Mouse (Mus musculus): ENCODE measurements around the gene Bcl2. TPM values are rescaled to one million over a fixed set of nuclear protein-coding genes. Genes with fewer than 3 reads are reported as not detected.

Gene Bcl2
- total RNA-seq, 2 experiments from 2014 or later: 9.6 to 10.9 TPM

- DNase-seq (ENCODE audit: extremely low spot score in 1 of 2, low spot score in 2 of 2): no peak
- intact Hi-C loops (cut with DNase I): loop anchor here (10.0 kb wide), 1 partner anchor 641 kb away; no protein-coding TSS in a partner anchor
Measured at GRCm38 (mm10) chr1:106716141-106716540, 2.1 kb upstream of the Bcl2 start.

DNA sequence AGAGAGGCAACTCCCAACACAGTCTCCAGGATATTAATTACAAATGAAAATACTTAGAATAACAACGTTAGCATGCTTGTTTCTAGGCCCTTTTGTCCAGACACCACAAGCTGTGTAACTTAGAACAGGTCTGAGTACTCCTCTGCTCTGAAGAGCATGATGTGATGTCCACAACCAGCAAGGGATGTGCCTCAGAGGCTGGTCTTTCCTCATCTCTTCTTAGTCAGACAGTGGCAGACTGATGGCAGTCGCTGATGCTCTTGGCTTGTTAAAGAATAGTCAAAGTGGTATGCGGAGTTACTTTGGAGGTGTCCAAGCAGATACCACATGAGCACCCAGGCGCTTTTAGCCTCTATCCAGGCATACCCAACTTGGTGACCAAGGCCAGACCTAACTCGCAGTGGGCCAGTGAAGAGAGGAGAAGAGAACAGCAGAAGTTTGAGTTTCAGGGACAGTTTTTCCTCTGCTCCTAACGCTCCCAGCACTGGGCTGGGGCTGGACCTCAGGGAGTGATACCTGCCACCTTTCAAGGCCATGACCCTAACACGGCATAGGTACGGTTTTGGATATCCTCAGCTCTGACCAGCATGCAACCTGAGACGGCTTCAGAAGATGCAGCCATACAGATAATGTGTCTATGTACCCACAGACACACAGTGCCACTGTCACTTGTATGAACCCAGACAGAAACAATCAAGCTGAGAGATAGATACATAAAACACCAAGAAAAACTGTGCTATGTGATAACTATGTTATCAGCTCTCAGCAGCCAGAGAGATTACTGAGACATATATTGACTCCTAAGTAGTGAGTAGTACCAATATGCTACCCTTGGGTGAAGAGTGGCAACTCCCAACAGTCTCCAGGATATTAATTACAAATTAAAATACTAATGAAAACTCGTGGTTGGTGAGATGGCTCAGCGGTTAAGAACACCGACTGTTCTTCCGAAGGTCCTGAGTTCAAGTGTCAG, 1.3 kb upstream of the Bcl2 start:
- intact Hi-C loops (cut with DNase I): loop anchor here (2.0 to 10.0 kb wide), 2 partner anchors 171 to 641 kb away; no protein-coding TSS in a partner anchor
- no peak for DNase-seq (ENCODE audit: extremely low spot score in 1 of 2, low spot score in 2 of 2)

GRCm38 (mm10) chr1:106714530-106714981, 482 bp upstream of the Bcl2 start:
- no peak for DNase-seq (ENCODE audit: extremely low spot score in 1 of 2, low spot score in 2 of 2)
- intact Hi-C loops (cut with DNase I): loop anchor here (2.0 to 10.0 kb wide), 3 partner anchors 87 to 640 kb away; no protein-coding TSS in a partner anchor

DNA sequence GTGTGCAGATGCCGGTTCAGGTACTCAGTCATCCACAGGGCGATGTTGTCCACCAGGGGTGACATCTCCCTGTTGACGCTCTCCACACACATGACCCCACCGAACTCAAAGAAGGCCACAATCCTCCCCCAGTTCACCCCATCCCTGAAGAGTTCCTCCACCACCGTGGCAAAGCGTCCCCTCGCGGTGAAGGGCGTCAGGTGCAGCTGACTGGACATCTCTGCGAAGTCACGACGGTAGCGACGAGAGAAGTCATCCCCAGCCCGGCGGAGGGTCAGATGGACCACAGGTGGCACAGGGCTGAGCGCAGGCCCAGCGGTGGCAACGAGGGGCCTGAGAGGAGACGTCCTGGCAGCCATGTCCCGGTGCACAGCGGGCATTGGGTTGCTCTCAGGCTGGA, 1.7 kb downstream of the Bcl2 start:
- intact Hi-C loops (cut with DNase I): loop anchor here (5.0 to 10.0 kb wide), 2 partner anchors 85 to 638 kb away; no protein-coding TSS in a partner anchor
- peak in 1 of 2 experiments; percentile 74 for DNase-seq (ENCODE audit: extremely low spot score in 1 of 2, low spot score in 2 of 2)

DNA sequence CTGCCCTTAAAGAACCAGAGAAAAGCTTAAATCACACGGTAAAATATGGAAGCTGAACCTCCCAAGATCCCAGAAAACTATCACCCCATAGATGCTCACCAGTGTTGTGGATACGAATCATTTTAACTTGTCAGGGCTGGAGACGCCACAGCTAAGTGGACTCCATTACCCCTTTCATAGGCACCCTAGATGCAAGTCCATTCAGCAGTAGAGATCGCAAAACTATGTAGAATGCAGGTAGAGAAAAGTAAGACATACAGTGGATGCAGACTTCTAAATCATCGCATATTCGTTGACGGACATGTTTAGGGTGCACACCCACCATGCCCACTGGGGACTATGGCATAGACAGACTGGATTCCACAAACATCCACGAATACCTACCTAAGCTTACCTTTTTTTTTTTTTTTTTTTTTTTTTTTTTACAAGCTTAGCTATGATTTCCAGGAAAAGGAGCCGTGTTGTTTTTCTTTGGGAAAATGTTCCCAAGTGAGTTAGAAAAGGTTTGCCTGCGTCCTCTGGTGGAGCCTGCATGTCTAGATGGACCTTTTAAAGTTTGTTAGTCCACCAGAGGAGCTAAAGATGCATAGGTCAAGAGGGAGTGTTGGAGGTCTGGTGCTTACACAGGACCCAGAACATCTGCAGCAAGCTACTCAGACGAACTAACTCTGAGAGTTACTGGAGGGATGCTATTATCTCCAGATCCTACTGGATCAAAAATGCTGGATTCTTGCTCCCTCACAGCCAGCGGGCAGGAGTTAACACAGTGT, 2.5 kb downstream of the Bcl2 start:
- no peak for DNase-seq (ENCODE audit: extremely low spot score in 1 of 2, low spot score in 2 of 2)

DNA sequence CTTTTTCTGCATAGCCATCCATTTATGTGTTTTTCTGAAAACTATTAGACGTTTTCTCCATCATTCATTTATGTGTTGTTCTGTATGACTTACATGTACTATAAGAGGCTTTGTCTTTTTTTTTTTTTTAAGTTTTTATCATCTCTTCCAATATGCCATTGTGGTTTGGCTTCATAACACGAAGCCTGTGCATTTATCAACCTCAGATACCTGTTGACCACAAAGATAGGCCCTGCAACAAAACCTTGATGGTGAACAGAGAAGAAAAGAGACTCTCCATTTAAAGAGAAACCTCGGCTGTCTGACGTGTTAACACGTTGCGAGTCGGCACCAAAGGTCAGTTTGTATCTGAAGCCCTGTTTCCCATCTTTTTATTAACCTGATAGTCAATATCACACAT, 3.9 kb downstream of the Bcl2 start:
- DNase-seq (ENCODE audit: extremely low spot score in 1 of 2, low spot score in 2 of 2): no peak
- intact Hi-C loops (cut with DNase I): loop anchor here (5.0 to 10.0 kb wide), 2 partner anchors 83 to 635 kb away; no protein-coding TSS in a partner anchor

More for the DNA sequence above, 2.5 kb downstream of the Bcl2 start:
- intact Hi-C loops (cut with DNase I): loop anchor here (5.0 to 10.0 kb wide), 2 partner anchors 84 to 637 kb away; no protein-coding TSS in a partner anchor

- intact Hi-C loops (cut with DNase I): no loop called here
Measured at GRCm38 (mm10) chr1:106707036-106707880, 6.8 kb downstream of the Bcl2 start.

GRCm38 (mm10) chr1:106703183-106703582, 10.9 kb downstream of the Bcl2 start:
- intact Hi-C loops (cut with DNase I): no loop called here

More at GRCm38 (mm10) chr1:106707036-106707880, 6.8 kb downstream of the Bcl2 start:
- no peak for DNase-seq (ENCODE audit: extremely low spot score in 1 of 2, low spot score in 2 of 2)

GRCm38 (mm10) chr1:106702471-106703175, 11.5 kb downstream of the Bcl2 start:
- intact Hi-C loops (cut with DNase I): no loop called here
- DNase-seq (ENCODE audit: extremely low spot score in 1 of 2, low spot score in 2 of 2): no peak

More at GRCm38 (mm10) chr1:106703183-106703582, 10.9 kb downstream of the Bcl2 start:
- no peak for DNase-seq (ENCODE audit: extremely low spot score in 1 of 2, low spot score in 2 of 2)

GRCm38 (mm10) chr1:106700520-106701114, 13.5 kb downstream of the Bcl2 start:
- no peak for DNase-seq (ENCODE audit: extremely low spot score in 1 of 2, low spot score in 2 of 2)
- intact Hi-C loops (cut with DNase I): no loop called here

DNA sequence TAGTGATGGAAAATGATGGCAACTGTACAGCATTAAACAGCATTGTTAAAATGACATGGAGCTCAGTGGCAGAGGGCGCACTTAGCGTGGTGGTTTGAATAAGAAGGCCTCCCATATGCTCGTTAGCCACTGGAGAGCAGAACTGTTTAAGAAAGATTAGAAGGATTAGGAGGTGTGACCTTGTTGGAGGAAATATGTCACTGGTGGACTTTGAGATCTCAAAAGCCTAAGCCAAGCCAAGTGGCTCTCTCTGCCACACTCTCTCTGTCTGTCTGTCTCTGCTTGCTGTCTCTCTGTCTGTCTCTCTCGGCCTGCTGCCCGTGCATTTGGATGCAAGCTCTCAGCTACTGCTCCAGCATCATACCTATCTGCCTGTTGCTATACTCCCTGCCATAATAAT, 17.6 kb downstream of the Bcl2 start:
- DNase-seq (ENCODE audit: extremely low spot score in 1 of 2, low spot score in 2 of 2): no peak
- intact Hi-C loops (cut with DNase I): no loop called here

DNA sequence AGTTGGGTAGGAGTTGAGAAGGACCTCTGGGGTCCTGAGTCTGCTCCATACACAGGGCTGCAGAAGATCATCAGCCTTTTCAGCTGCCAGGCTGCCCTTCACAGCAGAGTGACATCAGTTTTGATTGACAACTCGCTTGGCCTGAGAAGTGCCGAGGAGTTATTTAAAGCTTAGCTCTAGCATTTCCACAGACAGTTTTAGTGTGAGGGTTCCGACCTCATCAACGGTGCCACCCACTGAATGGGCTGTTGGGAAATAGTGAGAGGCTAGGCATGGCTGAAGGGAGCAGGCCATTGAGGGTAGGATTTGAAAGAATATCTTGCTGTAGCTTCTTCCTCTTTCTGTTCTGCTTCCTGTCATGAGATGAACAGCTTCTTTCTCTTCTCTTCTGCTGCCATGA, 18.4 kb downstream of the Bcl2 start:
- intact Hi-C loops (cut with DNase I): no loop called here
- DNase-seq (ENCODE audit: extremely low spot score in 1 of 2, low spot score in 2 of 2): no peak

DNA sequence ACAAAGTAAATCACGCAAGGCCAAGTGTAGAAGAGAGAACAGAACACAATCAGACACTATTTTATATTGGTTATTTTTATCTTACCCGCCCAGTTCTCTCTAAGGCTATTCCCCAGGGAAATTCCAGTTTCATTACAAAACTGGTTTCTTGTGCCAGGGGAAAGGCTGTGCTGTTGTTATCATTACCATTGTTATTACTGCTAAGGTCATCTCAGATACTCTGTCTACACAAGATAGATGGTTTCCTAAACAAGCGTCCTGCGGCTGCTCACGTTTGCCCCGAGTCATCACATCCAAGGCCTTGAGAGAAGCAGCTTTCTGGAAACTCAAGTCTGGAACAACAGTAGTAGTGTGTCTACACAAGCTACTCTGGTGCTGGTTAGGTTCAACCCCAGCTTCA, 19.8 kb downstream of the Bcl2 start:
- intact Hi-C loops (cut with DNase I): no loop called here
- no peak for DNase-seq (ENCODE audit: extremely low spot score in 1 of 2, low spot score in 2 of 2)

DNA sequence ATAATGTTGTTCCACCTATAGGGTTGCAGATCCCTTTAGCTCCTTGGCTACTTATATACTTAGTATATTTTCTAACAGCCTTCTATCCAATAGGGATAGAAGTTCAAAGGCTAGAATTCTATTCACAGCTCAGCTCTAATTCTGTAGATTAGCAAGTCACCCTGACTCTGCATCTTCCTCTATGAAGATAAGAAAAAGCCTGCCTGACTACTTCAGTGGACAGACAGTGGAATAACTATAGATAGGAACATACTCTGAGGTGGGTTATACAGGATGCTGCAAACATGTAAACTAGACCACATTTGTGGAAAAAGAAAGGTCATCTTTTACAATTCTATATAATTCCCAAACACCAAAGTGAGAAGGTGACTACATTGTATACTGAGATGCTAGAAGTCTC, 21.5 kb downstream of the Bcl2 start:
- DNase-seq (ENCODE audit: extremely low spot score in 1 of 2, low spot score in 2 of 2): no peak
- intact Hi-C loops (cut with DNase I): no loop called here

GRCm38 (mm10) chr1:106690887-106691286, 23.2 kb downstream of the Bcl2 start:
- peak in 1 of 2 experiments; percentile 42 for DNase-seq (ENCODE audit: extremely low spot score in 1 of 2, low spot score in 2 of 2)
- intact Hi-C loops (cut with DNase I): no loop called here

GRCm38 (mm10) chr1:106688161-106688516, 25.9 kb downstream of the Bcl2 start:
- intact Hi-C loops (cut with DNase I): no loop called here
- DNase-seq (ENCODE audit: extremely low spot score in 1 of 2, low spot score in 2 of 2): no peak

DNA sequence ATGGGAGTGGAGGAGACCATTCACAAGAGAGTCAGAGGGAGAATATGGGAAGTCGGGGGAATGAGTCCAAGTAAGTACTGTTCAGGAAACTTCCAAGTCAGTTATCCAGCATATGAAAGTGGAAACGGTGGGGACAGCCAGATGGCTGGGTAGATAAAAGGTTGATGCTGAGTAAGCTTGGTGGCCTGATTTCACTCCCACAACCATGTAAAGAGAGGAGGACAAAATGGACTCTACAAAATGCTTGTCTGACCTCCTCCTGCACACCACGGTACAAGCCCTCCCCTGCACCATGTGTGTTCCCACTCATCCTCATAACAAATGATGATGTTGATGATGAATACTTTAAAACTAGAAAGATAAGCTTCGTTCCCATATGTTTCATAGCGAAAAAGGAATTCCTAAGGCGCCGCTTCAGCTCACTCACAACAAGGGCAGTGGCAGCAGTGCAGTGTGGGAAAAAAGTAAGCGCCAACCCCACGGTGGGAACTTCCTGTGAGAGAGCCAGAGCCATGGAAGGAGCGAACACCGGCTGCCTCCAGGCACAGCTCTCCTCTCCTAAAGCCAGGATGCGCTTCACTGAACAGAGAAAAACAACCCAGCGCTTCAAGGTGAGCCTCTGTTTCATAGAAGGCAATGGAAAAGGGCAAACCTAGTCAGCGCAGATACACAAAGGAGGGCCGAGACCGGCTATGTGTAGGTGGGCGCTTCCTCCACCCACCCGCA, 26.5 kb downstream of the Bcl2 start:
- DNase-seq (ENCODE audit: extremely low spot score in 1 of 2, low spot score in 2 of 2): no peak
- intact Hi-C loops (cut with DNase I): no loop called here
